Mouse (Mus musculus) forebrain, embryonic 10.5 days (tissue): ENCODE results near the gene Npl. TPM values are rescaled to one million over a fixed set of nuclear protein-coding genes. Genes with fewer than 3 reads are reported as not detected.
"Not testable (repeated sequence)": the region's sequence is repeated elsewhere in the genome, so short reads cannot be mapped to it uniquely, and the experiment has no call there.

ENCODE experiments used
- DNase-seq: peaks from one replicate; pipeline ENCODE4 v3.0.0-alpha.2; 2017; ENCODE audit warnings: low spot score; ENCODE audit errors: extremely low spot score
- H3K27ac ChIP-seq: fragments of 300-500 bp; sonication (generic); 2 replicates; pipeline ENCODE4 v1.5.1; 2016; ENCODE audit warnings: mild to moderate bottlenecking
- H3K27me3 ChIP-seq: fragments of 300-500 bp; sonication (generic); 2 replicates; pipeline ENCODE4 v1.6.1; 2016; ENCODE audit warnings: mild to moderate bottlenecking; ENCODE audit not compliant: poor library complexity, severe bottlenecking
- H3K36me3 ChIP-seq: fragments of 300-500 bp; sonication (generic); replicated peaks from 2 replicates; pipeline ENCODE4 v1.6.1; 2016; ENCODE audit warnings: mild to moderate bottlenecking, moderate library complexity
- H3K4me1 ChIP-seq: fragments of 300-500 bp; sonication (generic); 2 replicates; pipeline ENCODE4 v1.6.1; 2016
- H3K4me3 ChIP-seq: fragments of 300-500 bp; sonication (generic); 2 replicates; pipeline ENCODE4 v1.5.1; 2016; ENCODE audit warnings: mild to moderate bottlenecking, moderate library complexity
- H3K9me3 ChIP-seq: fragments of 300-500 bp; sonication (generic); 2 replicates; pipeline ENCODE4 v1.6.1; 2016; ENCODE audit warnings: mild to moderate bottlenecking, moderate library complexity
- WGBS: fragments of 180-500 bp; shearing (Covaris S2); methylation state at CpG from one replicate; pipeline ENCODE4 v1.1.7; 2016; 5-methylcytosine and 5-hydroxymethylcytosine counted together
- polyA plus RNA-seq: library from polyadenylated mRNA; unstranded; fragments of >200 nt; fragmentation: Nextera tagmentation; extraction: Ambion mirVana; gene quantifications from 2 replicates; pipeline ENCODE4 v1.2.1, GENCODE M21; 2016

Npl gene
- polyA plus RNA-seq, 1 experiment from 2014 or later = 13.5 TPM

DNA sequence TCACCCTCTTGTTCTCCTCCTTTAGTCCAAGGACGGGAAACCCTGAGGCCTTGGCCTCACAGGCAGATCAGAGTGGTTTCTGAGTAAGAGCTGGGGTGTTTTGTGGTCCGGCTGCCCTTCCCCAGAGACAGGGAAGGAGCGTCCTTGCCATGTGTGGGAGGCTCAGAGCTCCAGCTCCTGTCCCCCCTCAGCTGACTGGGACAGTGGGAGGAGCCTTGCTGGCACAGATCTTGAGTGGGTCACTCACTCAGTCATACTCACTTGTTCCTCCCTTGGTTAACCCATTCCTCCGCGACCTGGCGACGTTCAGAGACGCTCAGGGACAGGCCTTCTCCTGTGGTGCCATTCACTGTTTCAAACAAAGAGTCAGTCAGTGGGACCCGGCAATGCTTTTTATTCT lies 14.2 kb downstream of the Npl start:
- Histone ChIP-seq H3K9me3 (no peaks in the 10 kb centered on the region), H3K27me3 (no peaks in the 10 kb centered on the region), H3K27ac (peak overlapping the region; percentile 78), H3K4me3 (no peak overlapping the region), H3K4me1 (peaks cover 48% of the 10 kb centered on the region), H3K36me3 (no peaks in the 10 kb centered on the region)
- WGBS = 27% methylated on average over 9 of the region's 9 CpGs
- DNase-seq = no peak

DNA sequence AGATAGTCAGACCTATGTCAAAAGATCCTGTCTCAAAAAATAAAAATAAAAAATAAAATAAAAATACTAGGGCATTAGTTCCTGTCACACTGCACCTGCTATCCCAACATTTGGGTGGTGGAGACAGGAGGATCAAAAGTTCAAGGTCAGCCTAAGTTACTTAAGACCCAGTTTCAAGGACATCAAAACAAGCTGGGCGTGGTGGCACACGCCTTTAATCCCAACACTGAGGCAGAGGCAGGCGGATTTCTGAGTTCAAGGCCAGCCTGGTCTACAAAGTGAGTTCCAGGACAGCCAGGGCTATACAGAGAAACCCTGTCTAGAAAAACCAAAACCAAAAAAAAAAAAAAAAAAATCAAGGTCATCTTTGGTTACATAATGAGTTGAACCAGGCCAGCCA lies 16.9 kb downstream of the Npl start:
- peaks cover 30% of the 10 kb centered on the region for H3K4me1 ChIP-seq
- not testable (repeated sequence) for DNase-seq, H3K9me3 ChIP-seq, H3K36me3 ChIP-seq, H3K4me3 ChIP-seq, H3K27me3 ChIP-seq
- 93% methylated on average over 3 of the region's 3 CpGs for WGBS
- peak overlapping the region; percentile 95 for H3K27ac ChIP-seq

DNA sequence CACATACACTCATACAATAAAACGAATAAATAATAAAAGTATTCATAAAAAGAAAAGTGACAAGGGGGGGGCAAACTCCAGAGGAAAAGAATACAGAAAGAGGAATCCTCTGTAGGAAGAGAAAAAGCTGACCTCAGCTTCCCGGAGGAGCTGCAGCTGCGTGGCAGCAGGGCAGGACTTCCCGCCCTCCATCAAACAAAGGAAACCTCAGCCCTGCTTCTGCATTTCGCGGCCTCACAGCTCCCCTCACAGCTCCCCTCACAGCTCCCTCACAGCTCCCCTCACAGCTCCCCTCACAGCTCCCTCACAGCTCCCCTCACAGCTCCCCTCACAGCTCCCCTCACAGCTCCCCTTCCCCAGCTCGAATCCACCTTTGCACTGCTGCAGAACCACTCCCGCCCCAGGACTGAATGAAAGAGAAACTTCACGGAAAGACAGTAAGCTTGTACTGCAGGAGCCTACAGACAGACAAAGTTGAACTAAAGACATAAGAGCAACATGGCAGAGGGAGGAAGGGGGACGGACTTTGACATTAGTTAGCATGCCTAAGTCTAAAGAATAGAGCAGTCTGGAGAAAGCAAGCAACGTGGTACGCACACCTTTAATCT lies 17.5 kb downstream of the Npl start:
- Histone ChIP-seq H3K36me3 (no peaks in the 10 kb centered on the region), H3K4me1 (peaks cover 30% of the 10 kb centered on the region), H3K9me3 (no peaks in the 10 kb centered on the region), H3K27ac (peak overlapping the region; percentile 95), H3K4me3 (peak overlapping the region; percentile 34), H3K27me3 (no peaks in the 10 kb centered on the region)
- WGBS = 13% methylated on average over 12 of the region's 12 CpGs
- peak; percentile 71 for DNase-seq

DNA sequence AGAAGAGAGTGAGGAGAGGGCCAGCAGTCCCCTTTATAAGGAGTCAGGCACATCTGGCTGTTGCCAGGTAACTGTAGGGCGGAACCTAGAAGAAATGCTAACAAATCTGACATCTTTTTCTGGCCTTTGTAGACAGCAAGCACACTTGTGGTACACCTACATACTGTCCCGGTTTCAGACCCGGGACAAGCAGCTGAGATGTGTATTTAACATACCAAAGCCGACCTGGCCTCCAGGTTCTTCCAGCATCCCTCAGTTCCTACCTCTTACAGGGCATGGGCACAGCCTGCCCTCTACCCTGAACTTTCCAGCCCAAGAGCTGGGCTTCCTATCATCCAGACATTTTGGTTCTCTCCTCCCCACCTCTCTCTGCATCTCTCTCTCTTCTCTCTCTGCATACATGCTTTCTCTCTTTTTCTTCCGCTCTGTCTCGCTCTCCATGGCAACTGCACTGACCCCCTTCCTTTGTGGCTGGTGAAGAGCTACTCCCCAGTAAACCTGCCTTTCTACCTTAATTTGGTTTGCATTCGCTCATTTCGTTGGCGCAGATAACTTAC lies 18.1 kb downstream of the Npl start:
- Histone ChIP-seq H3K27ac (peak overlapping the region; percentile 95), H3K9me3 (no peaks in the 10 kb centered on the region), H3K4me1 (peaks cover 30% of the 10 kb centered on the region), H3K36me3 (no peaks in the 10 kb centered on the region), H3K4me3 (peak overlapping the region; percentile 34), H3K27me3 (no peaks in the 10 kb centered on the region)
- DNase-seq = peak; percentile 74
- WGBS = 20% methylated on average over 9 of the region's 9 CpGs

DNA sequence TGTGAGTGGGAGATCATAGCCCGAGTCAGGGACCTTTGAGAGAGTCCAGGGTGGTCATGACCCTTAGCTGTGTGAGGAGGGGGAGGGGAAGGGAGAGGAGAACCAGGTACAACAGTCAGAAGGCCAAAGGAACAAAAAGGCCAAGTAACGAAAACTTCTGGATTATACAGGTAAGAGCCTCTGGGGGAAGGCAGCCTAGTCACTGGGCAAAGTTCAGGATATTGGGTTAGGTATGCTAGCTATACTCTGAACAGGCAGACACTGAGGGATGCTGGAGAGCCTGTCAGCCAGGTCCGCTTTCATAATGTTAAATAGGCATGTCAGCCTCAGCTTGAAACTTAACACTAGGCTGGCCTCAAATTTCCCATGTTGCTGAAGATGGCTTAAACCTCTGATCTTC lies 27.7 kb downstream of the Npl start:
- H3K4me1 ChIP-seq = peaks cover 5% of the 10 kb centered on the region; the same call in 1 of the 2 replicates
- WGBS = 61% methylated on average over 3 of the region's 3 CpGs
- H3K36me3 ChIP-seq = 0 out of 2 replicates have a peak, but pooled peaks cover 4% of the 10 kb centered on the region
- H3K4me3 ChIP-seq = no peak overlapping the region
- H3K9me3 ChIP-seq = no peaks in the 10 kb centered on the region
- no peaks in the 10 kb centered on the region for H3K27me3 ChIP-seq
- DNase-seq = no peak
- no peak overlapping the region for H3K27ac ChIP-seq

DNA sequence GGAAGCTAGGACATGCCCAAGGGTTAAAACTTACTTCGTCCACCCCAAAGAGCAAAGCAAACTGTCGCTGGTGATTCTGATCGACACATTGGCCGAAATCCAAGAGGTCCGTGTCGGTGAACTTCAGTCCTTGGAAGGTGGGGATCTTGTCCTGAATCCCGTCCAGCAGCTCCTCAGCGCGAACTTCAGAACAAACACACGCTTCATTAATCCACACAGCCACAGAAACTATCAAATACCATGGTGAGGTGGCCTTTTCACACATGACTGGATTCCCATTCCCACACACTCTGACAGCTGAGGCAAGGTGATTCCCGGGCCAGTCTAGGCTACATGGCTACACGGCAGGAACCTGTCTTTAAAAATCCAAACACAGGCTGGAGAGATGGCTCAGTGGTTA lies 34.5 kb downstream of the Npl start:
- no peak for DNase-seq
- H3K27ac ChIP-seq = no peak overlapping the region
- H3K36me3 ChIP-seq = no peaks in the 10 kb centered on the region
- no peaks in the 10 kb centered on the region for H3K9me3 ChIP-seq
- 90% methylated on average over 12 of the region's 12 CpGs for WGBS
- H3K4me1 ChIP-seq = no peaks in the 10 kb centered on the region
- H3K27me3 ChIP-seq = no peaks in the 10 kb centered on the region
- no peak overlapping the region for H3K4me3 ChIP-seq

DNA sequence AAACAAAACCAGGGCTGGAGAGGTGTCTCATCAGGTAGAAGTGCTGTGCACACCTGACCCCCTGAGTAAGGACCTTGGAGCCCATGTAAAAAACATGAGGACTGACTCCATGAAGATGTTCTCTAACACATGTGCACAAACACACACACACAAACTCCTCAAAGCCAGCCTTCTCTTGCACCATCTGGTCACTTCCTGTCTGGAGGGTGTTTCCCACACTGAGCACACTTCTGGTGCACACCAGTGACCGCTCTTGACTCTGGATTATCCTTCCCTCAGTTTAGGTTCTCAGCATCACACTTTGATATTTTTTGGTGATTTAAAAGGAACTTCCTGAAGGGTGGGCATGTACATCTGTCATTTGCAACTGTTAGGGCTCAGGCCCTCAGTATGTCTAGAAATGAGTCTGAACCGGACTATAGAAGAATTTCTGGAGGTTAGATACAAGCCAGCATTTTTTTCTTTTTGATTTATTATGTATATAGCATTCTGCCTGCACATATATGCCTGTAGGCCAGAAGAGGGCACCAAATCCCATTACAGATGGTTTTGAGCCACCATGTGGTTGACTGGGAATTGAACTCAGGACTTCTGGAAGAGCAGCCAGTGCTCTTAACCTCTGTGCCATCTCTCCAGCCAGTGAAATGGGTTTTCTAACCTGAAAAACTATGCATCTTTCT lies 39.4 kb downstream of the Npl start:
- no peak overlapping the region for H3K4me3 ChIP-seq
- no peak for DNase-seq
- H3K4me1 ChIP-seq = no peaks in the 10 kb centered on the region
- H3K27me3 ChIP-seq = no peaks in the 10 kb centered on the region
- 70% methylated on average over 2 of the region's 2 CpGs for WGBS
- no peaks in the 10 kb centered on the region for H3K9me3 ChIP-seq
- no peak overlapping the region for H3K27ac ChIP-seq
- H3K36me3 ChIP-seq = no peaks in the 10 kb centered on the region

DNA sequence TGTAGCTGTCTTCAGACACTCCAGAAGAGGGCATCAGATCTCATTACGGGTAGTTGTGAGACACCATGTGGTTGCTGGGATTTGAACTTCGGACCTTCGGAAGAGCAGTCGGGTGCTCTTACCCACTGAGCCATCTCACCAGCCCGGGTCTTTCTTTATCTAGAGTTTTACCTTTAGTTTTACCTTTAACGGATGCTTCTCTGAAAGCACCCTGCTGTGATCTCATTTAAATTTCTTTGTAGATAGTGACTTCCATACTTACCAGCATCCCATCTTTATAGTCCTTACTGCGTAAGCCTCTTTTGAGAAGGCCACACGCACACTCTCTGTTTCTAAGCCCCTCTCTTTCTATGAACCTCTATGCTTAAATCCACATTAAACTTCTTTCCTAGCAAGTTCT lies 40.3 kb downstream of the Npl start:
- WGBS = 66% methylated on average over 8 of the region's 8 CpGs
- not testable (repeated sequence) for H3K4me1 ChIP-seq, H3K9me3 ChIP-seq, DNase-seq, H3K4me3 ChIP-seq, H3K36me3 ChIP-seq, H3K27me3 ChIP-seq, H3K27ac ChIP-seq

DNA sequence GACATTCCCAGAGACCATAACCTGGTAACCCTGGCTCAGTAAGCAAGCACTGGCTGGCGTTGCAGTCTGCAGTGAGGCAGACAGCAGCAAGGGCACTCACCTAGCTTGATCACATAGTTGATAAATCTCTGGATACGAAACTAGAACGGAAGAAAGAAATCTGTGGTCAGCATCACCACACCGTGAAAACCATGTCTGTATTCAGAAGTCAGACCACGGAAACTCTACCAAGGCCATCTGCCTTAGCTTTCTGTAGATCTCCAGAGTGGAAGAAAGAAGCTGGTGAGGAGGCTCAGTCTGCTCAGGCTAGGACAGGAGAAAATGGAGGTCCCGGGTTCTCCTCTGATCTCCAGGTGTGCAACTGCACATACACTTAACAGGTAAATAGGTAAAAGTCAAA lies 40.8 kb downstream of the Npl start:
- no peaks in the 10 kb centered on the region for H3K9me3 ChIP-seq
- no peaks in the 10 kb centered on the region for H3K27me3 ChIP-seq
- H3K36me3 ChIP-seq = no peaks in the 10 kb centered on the region
- WGBS = 91% methylated on average over 6 of the region's 6 CpGs
- H3K4me1 ChIP-seq = no peaks in the 10 kb centered on the region
- no peak overlapping the region for H3K27ac ChIP-seq
- no peak overlapping the region for H3K4me3 ChIP-seq
- DNase-seq = no peak

DNA sequence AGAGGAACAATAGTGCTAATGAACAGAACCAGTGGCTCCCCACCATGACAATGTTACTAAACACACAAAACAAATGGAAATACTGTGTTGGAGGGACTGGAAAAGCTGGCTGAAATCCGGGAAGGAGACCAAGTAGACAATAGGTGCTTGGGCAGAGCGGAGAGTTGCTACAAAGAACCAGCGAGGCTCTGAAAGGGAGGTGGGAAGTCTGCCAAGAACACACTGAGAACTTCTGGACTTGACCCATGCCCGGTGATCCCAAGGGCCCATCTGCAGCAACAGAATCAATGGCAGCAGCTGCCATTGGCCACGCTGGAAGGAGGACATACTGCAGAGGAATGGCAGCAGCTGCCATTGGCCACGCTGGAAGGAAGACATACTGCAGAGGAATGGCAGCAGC lies 43.6 kb downstream of the Npl start:
- H3K4me3 ChIP-seq = no peak overlapping the region
- no peak for DNase-seq
- H3K36me3 ChIP-seq = no peaks in the 10 kb centered on the region
- H3K4me1 ChIP-seq = 0 out of 2 replicates have a peak, but pooled peaks cover 3% of the 10 kb centered on the region
- H3K27ac ChIP-seq = no peak overlapping the region
- WGBS = 87% methylated on average over 6 of the region's 6 CpGs
- H3K9me3 ChIP-seq = no peaks in the 10 kb centered on the region
- H3K27me3 ChIP-seq = no peaks in the 10 kb centered on the region

DNA sequence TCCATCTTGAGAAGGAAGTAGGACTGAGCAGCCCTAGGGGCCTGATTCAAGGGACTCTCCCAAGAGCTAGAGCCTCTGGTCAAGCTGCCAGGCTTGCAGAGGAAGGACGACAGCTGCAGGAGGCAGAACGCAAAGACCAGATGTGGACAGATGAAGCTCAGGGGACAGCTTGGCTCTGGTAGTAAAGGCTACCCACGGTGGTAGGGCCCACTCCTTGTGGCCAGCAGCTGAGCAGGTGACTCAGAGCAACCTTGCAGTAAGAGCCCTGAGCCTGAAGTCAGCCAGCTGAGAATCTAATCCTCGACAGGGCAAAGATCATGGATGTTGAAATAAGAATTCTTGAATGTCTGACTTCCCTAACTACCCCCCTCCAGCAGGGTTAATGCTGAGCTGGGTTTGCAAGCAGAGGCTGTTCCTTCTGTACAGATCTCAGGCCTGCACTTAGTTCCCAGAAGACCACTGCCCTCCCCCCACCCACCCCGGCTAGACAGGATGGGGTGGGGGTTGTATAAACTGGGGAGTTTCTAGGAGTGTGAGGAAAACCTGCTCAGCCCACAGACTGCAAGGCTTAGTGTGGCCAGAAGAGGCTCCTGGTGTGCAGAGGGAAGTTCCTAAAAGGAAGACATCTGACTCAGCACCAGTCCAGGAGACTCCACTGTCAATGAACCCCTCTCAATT lies 48.1 kb downstream of the Npl start:
- Histone ChIP-seq H3K4me3 (no peak overlapping the region), H3K36me3 (no peaks in the 10 kb centered on the region), H3K27ac (no peak overlapping the region), H3K4me1 (0 out of 2 replicates have a peak, but pooled peaks cover 3% of the 10 kb centered on the region), H3K27me3 (no peaks in the 10 kb centered on the region), H3K9me3 (no peaks in the 10 kb centered on the region)
- WGBS = 60% methylated on average over 5 of the region's 5 CpGs
- DNase-seq = no peak

DNA sequence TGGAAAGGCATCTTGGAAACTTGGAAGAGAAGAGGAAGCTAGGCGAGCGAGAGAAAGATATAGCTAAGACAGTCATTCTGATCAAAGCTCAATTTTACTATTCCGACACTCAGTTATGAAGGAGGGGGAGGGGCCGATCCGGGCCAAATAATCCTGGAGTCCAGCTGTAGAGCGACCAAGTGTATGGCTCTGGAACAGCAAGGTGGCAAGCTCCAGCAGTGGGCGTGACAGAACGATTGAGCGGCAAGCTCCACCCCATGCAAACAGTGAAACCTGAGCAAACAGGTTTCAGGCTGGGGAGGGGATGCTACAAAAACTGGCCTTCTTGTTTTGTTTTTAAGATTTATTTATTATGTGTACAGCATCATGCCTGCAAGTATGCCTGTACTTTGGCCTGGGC lies 49.8 kb downstream of the Npl start:
- 91% methylated on average over 9 of the region's 9 CpGs for WGBS
- Histone ChIP-seq H3K36me3 (no peaks in the 10 kb centered on the region), H3K27me3 (no peaks in the 10 kb centered on the region), H3K27ac (no peak overlapping the region), H3K4me1 (peaks cover 6% of the 10 kb centered on the region), H3K9me3 (no peaks in the 10 kb centered on the region), H3K4me3 (no peak overlapping the region)
- no peak for DNase-seq

DNA sequence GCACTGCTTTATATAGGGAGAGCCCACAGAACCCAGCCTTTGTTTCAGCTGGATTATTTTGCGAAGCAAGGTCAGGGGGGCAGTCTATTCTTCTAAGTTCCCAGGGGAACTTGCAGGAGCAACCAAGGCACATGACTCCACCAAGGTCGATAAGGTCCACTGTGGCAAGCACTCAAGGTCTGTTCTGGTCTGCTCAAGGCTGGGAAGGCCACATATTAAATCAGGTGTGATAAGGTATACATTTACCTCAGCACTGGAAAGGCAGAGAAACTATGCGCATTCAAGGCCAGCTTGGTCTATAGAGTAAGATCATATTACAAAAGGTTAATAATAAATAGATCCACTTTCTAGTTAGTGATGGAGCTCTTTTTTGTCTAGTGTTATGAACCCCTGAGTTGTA lies 53.8 kb downstream of the Npl start:
- 76% methylated on average over 3 of the region's 3 CpGs for WGBS
- Histone ChIP-seq H3K36me3 (no peaks in the 10 kb centered on the region), H3K9me3 (no peaks in the 10 kb centered on the region), H3K4me1 (peaks cover 10% of the 10 kb centered on the region), H3K27me3 (no peaks in the 10 kb centered on the region), H3K4me3 (no peak overlapping the region), H3K27ac (no peak overlapping the region)
- DNase-seq = no peak
